Mouse (Mus musculus) intestine, embryonic 14.5 days (tissue): ENCODE measurements around the gene Nbl1. TPM values are rescaled to one million over a fixed set of nuclear protein-coding genes. Genes with fewer than 3 reads are reported as not detected.

Source experiments
- ATAC-seq: fragments of 200-750 bp; cut with Nextera tagmentation; replicated peaks from 2 replicates; pipeline ENCODE4 v1.8.0; 2017; ENCODE audit warnings: low read depth, moderate number of reproducible peaks, moderate TSS enrichment, moderate library complexity; ENCODE audit not compliant: low FRiP score, low TSS enrichment
- DNase-seq: peaks from one replicate; pipeline ENCODE4 v3.0.0-alpha.2; 2018; ENCODE audit warnings: low spot score
- H3K27ac ChIP-seq: fragments of 300-500 bp; sonication (generic); 2 replicates; pipeline ENCODE4 v1.5.1; 2014; ENCODE audit warnings: low read depth, mild to moderate bottlenecking, control low read depth
- H3K27me3 ChIP-seq: fragments of 300-500 bp; sonication (generic); replicated peaks from 2 replicates; pipeline ENCODE4 v1.6.1; 2014; ENCODE audit warnings: low read length, control low read depth; ENCODE audit not compliant: control insufficient read depth, insufficient read depth
- H3K36me3 ChIP-seq: fragments of 300-500 bp; sonication (generic); 2 replicates; pipeline ENCODE4 v1.6.1; 2014; ENCODE audit warnings: low read length, control low read depth; ENCODE audit not compliant: control insufficient read depth, insufficient read depth
- H3K4me1 ChIP-seq: fragments of 300-500 bp; sonication (generic); replicated peaks from 2 replicates; pipeline ENCODE4 v1.6.1; 2014; ENCODE audit warnings: low read length, control low read depth, mixed read lengths; ENCODE audit not compliant: control insufficient read depth, insufficient read depth
- H3K4me2 ChIP-seq: fragments of 300-500 bp; sonication (generic); 2 replicates; pipeline ENCODE4 v1.6.1; 2014; ENCODE audit warnings: low read length
- H3K4me3 ChIP-seq: fragments of 300-500 bp; sonication (generic); 2 replicates; pipeline ENCODE4 v1.5.1; 2014; ENCODE audit warnings: low read depth, low read length, control low read depth, mixed read lengths
- H3K9ac ChIP-seq: fragments of 300-500 bp; sonication (generic); 2 replicates; pipeline ENCODE4 v1.6.1; 2014; ENCODE audit warnings: mild to moderate bottlenecking, low read length
- H3K9me3 ChIP-seq: fragments of 300-500 bp; sonication (generic); 2 replicates; pipeline ENCODE4 v1.6.1; 2016; ENCODE audit warnings: low read length, control low read depth; ENCODE audit not compliant: control insufficient read depth
- WGBS: fragments of 180-500 bp; shearing (Covaris S2); extraction: QIAGEN DNeasy Blood & Tissue Kit; methylation state at CpG from one replicate; pipeline ENCODE4 v1.1.7; 2014; 5-methylcytosine and 5-hydroxymethylcytosine counted together
- polyA plus RNA-seq: library from polyadenylated mRNA; unstranded; fragments of >200 nt; fragmentation: Nextera tagmentation; extraction: Ambion mirVana; gene quantifications from 2 replicates; pipeline ENCODE4 v1.2.1, GENCODE M21; 2014

The Nbl1 gene
- polyA plus RNA-seq, 1 experiment from 2014 or later, result 55.5 TPM

DNA sequence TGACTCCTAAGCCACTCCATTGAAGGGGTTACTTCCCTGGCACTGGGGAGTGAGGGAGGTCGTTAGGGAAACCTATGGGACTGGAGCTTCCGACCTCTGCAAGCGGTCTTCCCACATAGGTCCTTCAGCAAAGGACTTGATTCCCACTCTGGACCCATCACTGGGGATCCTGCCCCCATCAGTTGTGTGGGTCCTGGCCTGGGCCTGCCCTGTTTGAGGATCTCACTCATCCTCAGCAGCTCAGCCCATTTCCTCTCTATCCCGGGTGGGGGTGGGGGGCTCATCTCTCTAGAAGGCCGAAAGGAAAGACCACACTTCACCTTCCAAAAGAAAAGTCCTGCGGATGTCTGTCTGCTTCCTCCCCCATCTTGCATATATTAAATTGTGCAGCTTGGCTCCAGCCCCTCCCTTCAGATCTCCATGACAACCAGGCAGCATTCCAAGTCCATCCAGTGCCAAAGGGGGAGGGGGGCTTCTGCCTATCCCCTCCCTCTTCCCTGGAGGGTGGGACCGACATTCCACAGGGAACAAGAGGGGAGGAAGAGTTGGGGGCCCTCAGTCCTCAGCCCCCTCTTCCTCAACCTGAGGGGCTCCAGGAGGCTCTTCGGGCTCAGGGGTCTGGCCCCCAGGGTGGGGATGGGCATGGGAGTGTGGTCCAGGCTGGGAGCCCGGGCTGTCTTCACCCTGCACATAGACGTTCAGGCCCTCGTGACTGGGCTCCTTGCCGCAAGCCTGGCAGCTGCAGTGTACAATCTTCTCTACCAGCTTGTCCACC, 9.8 kb downstream of the Nbl1 start:
- Histone ChIP-seq H3K27me3 (no peaks in the 10 kb centered on the region), H3K4me3 (no peak overlapping the region), H3K4me2 (peak overlapping the region; percentile 31), H3K27ac (peak overlapping the region; percentile 6; the same call in 1 of the 2 replicates), H3K9ac (no peak overlapping the region), H3K9me3 (no peaks in the 10 kb centered on the region), H3K4me1 (peaks cover 17% of the 10 kb centered on the region), H3K36me3 (no peaks in the 10 kb centered on the region)
- DNase-seq (peak; percentile 88), ATAC-seq (peak; percentile 41)
- WGBS, result 26% methylated on average over 11 of the region's 12 CpGs

DNA sequence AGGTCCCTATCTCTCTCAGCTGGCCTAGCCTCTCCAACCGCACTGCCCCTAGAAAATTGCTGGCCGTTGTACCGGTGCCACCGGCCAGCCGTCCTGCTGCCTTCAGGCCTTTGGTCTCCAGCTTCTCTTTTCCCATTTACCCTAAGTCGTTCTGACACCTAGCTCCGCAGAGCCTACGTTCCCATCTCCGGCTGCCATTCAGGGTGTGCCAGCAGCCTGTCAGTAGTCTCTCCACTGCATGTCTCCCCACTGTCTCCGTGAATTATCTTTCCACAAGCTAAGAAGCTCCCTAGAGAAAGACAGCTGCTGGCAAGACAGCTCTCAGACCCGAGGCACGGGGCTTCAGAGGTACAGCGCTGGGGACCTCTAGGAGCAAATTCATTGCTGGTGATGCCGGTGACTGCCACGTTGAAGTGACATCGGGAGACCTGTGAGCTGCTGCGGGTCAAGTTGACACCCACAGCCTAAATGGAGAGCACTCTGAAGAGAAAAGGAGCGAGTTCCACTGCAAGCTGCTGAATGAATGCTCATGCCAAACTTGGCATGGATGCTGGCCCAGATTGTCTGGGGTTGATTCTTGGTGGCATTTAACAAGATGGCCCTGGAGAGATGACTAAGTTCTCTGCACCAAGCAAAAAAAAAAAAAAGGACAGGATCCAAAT, 11.4 kb downstream of the Nbl1 start:
- ATAC-seq (no peak), DNase-seq (no peak)
- Histone ChIP-seq H3K36me3 (no peaks in the 10 kb centered on the region), H3K9ac (no peak overlapping the region), H3K4me2 (no peak overlapping the region), H3K4me1 (peaks cover 17% of the 10 kb centered on the region), H3K9me3 (no peaks in the 10 kb centered on the region), H3K27me3 (peaks cover 6% of the 10 kb centered on the region), H3K27ac (no peak overlapping the region), H3K4me3 (no peak overlapping the region)
- WGBS, result 78% methylated on average over 18 of the region's 18 CpGs

DNA sequence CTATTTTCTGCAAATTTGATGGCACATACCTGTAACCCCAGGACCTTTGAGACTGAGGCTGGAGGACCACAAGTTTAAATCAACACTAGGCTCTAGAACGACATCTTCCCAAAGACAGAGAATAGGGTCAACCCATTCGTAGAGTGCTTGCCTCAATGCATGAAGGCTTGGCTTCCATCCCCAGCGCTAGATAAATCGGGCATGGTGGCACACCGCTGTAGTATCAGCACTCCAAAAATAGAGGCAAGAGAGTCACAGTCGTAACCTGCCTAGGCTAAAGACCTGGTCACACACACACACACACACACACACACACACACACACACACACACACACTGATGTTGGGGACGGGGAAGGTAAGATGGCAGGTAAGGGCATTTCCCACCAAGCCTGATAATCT, 12.5 kb downstream of the Nbl1 start:
- H3K4me3 ChIP-seq, result no peak overlapping the region
- no peak overlapping the region for H3K9ac ChIP-seq
- H3K36me3 ChIP-seq, result no peaks in the 10 kb centered on the region
- H3K4me1 ChIP-seq, result peaks cover 14% of the 10 kb centered on the region
- DNase-seq, result no peak
- ATAC-seq, result no peak
- 97% methylated on average over 7 of the region's 7 CpGs for WGBS
- H3K27me3 ChIP-seq, result peaks cover 17% of the 10 kb centered on the region
- H3K4me2 ChIP-seq, result no peak overlapping the region
- no peaks in the 10 kb centered on the region for H3K9me3 ChIP-seq
- no peak overlapping the region for H3K27ac ChIP-seq

DNA sequence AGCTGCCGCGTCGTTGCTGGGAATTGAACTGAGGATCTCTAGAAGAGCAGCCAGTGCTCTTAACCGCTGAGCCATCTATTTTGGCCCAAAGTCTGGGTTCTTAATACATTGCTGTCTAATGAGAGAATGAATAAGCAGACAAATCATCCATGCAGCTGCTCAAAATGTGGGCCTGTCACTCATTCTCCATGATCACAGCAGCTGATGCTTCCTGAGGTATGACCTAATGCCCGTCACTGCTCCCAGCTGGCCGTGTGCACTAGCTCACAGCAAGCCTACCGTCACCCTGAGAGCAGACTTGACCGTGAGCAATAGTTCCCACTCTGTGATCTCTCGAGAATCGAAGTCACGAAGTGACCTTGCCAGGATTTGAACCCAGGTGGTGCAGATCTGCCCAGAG, 13.4 kb downstream of the Nbl1 start:
- no peak for ATAC-seq
- H3K9ac ChIP-seq, result no peak overlapping the region
- 81% methylated on average over 11 of the region's 11 CpGs for WGBS
- no peaks in the 10 kb centered on the region for H3K9me3 ChIP-seq
- H3K27me3 ChIP-seq, result peaks cover 26% of the 10 kb centered on the region
- H3K36me3 ChIP-seq, result no peaks in the 10 kb centered on the region
- no peak overlapping the region for H3K4me2 ChIP-seq
- no peak overlapping the region for H3K27ac ChIP-seq
- H3K4me1 ChIP-seq, result peaks cover 17% of the 10 kb centered on the region
- no peak for DNase-seq
- no peak overlapping the region for H3K4me3 ChIP-seq

DNA sequence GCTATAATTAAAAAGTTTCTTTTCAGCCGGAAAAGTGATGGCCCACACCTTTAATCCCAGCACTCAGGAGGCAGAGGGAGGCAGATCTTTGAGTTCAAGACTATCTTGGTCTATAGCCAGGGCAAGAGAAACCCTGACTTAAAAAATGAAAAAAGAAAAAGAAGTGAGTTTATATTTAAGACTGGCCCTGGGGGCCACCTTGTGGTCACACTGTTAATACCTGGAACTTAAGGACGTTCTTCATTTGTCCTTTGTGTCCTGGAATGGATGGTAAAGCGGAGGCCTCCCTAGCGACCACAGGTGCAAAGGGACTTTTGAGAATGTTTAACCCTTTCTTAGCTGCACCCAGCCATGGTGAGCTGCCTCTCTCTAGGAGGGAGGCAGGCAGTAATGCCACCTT, 14.1 kb downstream of the Nbl1 start:
- Histone ChIP-seq H3K27ac (no peak overlapping the region), H3K4me1 (peaks cover 17% of the 10 kb centered on the region), H3K36me3 (no peaks in the 10 kb centered on the region), H3K4me2 (no peak overlapping the region), H3K9ac (no peak overlapping the region), H3K27me3 (peaks cover 33% of the 10 kb centered on the region), H3K4me3 (no peak overlapping the region), H3K9me3 (no peaks in the 10 kb centered on the region)
- ATAC-seq (no peak), DNase-seq (no peak)
- 16% methylated on average over 4 of the region's 4 CpGs for WGBS

DNA sequence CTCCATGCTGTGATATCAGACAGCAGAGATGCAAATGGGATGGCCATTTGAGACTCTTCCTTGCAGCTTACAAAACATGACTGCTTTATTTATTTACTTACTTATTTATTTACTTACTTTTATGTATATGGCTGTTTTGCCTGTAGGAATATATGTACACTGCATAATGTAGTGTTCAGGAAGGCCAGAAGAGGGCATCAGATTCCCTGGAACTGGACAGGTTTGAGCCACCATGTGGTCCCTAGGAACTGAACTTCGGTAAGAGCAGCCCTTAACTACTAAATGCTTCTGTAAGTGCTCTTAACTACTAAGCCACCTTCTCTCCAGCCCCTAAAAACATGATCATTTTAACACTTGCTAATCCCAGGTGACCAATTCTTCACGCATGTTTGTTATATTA, 14.5 kb downstream of the Nbl1 start:
- Histone ChIP-seq H3K27me3 (peaks cover 37% of the 10 kb centered on the region), H3K9ac (no peak overlapping the region), H3K4me1 (peaks cover 14% of the 10 kb centered on the region), H3K4me2 (no peak overlapping the region), H3K9me3 (no peaks in the 10 kb centered on the region), H3K4me3 (no peak overlapping the region), H3K36me3 (no peaks in the 10 kb centered on the region), H3K27ac (no peak overlapping the region)
- 28% methylated on average over 2 of the region's 2 CpGs for WGBS
- DNase-seq, result no peak
- no peak for ATAC-seq

DNA sequence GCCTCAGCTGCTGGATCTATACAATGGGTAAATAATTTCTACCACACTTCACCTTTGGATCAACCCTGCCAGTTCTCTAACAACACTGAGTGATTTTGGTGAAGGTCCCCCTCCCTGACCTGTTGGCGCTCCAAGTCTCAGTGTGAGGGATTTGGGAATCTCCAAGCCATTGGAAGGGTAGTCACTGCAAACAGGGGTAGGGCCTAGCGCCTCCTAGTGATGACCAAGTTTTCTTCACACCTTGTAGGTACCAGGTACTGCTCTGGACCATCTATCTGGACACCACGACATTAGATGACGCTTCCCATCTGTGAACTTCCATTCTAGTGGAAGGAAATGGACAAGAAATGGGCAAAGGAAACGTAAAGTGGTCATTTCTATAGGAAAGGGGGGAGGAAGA, 16.9 kb downstream of the Nbl1 start:
- DNase-seq (no peak), ATAC-seq (no peak)
- Histone ChIP-seq H3K4me3 (peak overlapping the region; percentile 43), H3K4me2 (peak overlapping the region; percentile 72), H3K36me3 (no peaks in the 10 kb centered on the region), H3K9me3 (no peaks in the 10 kb centered on the region), H3K4me1 (peaks cover 3% of the 10 kb centered on the region; the same call in 1 of the 2 replicates), H3K27ac (no peak overlapping the region), H3K9ac (no peak overlapping the region), H3K27me3 (peaks cover 48% of the 10 kb centered on the region)
- WGBS, result 16% methylated on average over 5 of the region's 5 CpGs

DNA sequence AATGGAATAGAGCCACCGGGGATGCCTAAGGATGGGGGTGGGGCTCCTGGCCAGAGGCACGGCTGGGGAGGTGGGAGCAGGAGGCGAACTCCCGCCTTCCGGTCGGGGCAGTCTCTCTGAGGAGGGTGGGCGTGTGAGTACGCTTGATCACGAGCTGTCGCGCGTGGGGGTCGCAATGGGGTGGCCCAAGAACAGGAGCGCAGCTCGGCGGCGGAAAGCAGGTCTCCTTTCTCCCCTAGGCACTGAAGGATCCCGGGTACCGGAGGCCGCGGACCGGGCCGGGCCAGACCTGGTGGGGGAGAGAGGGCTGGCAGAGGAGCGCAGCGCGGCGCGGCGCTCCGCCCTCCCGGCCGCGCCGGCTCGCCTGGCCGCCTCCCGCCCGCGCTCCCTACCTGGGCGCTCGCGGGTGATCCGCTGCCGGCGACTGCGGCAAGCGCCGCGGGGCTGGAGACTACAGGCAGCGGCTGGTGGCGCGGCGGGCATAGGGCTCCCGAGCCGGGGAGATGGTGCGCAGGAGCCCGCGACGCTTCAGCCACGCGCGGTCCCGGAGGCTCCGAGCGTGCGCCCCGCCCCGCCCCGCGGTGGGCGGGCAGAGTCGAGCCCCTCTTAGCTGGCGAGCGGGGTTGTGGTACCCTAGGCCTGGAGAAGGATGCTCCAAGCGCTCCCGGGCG, 17.6 kb downstream of the Nbl1 start, which contains the start of gene Htr6:
Htr6 (minus strand) TSS at position 530 of the 671 bp plus-strand sequence.
- Histone ChIP-seq H3K9me3 (no peaks in the 10 kb centered on the region), H3K4me2 (peak within 1 kb of the TSS; percentile 72), H3K9ac (peak within 1 kb of the TSS; percentile 32), H3K36me3 (no peaks in the 10 kb centered on the region), H3K4me1 (peaks cover 3% of the 10 kb centered on the region; the same call in 1 of the 2 replicates), H3K27me3 (peaks cover 48% of the 10 kb centered on the region), H3K4me3 (peak within 1 kb of the TSS; percentile 43), H3K27ac (no peak within 1 kb of the TSS)
- peak; percentile 19; the same call in 1 of the 2 replicates for ATAC-seq
- no peak for DNase-seq
- 4% methylated on average over 72 of the region's 77 CpGs for WGBS
